Mouse (Mus musculus): ENCODE measurements around the gene Mei1.

Mei1 gene

GRCm38 (mm10) chr15:82150042-82150441 lies 80.2 kb downstream of the Mei1 start:
- DNase-seq (ENCODE audit: low spot score in 2 of 2): no peak

GRCm38 (mm10) chr15:82151176-82151575 lies 81.4 kb downstream of the Mei1 start:
- DNase-seq (ENCODE audit: low spot score in 2 of 2): no peak

DNA sequence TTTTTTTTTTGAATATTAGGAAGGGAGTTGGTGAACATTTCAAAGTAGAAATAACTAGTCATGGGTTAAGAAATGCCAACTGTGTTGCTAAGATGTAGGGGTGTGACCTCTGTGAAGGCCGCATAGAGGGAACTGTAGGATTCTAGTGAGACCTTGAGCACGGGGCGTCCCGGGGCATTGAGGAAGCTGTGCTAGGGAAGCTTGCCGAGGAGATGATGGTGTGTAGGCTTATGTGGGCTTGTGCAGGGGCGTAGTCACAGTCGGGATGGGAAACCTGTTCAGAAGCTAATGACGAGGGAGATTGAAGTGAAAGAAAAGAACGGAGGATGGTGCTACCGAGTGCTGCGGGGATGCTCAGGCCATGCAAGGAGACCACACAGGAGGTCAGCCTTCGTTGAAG lies 82.2 kb downstream of the Mei1 start:
- no peak for DNase-seq (ENCODE audit: low spot score in 2 of 2)

GRCm38 (mm10) chr15:82152435-82152834 lies 82.6 kb downstream of the Mei1 start:
- DNase-seq (ENCODE audit: low spot score in 2 of 2): no peak

GRCm38 (mm10) chr15:82156298-82156697 lies 86.5 kb downstream of the Mei1 start:
- DNase-seq (ENCODE audit: low spot score in 2 of 2): no peak

- no peak for DNase-seq (ENCODE audit: low spot score in 2 of 2)
Observed at GRCm38 (mm10) chr15:82156902-82157301, 87.1 kb downstream of the Mei1 start.

DNA sequence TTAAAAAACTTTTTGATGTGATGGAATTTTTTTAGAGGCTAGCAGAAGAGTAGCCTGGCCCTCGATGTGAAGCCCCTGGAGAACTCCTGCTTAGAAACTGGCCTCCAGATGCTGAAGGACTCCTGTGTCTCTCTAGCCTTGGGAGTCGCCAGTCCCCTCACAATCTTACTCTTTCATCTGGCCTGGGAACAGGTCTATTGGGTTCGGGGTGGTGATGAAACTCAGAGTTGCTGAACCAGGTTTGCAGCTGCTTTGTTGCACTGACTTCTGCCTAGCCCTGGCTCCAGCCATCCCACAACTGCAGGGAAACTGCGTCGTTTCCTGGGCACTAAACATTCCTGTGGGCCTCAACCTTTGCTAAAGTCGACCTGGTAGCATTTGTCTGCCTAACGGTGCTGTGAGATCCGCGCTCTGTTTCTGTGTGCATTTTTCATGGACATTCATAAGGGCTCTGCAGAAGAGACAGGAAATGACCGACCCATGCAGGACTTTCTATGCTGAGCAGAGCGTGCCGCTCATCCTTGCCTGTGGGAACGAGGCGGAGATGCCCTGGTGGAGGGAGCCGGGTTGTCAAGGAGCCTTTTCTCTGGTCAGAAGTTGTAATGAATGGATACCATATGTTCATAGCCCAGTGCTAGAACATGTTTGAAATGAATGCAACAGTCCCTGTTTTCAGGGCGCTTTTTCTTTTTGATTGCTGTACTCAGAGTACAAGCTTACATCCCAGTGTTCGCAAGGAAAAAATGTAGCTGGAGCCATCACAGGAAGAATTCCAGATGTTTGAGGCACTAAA lies 88.6 kb downstream of the Mei1 start:
- DNase-seq (ENCODE audit: low spot score in 2 of 2): no peak

DNA sequence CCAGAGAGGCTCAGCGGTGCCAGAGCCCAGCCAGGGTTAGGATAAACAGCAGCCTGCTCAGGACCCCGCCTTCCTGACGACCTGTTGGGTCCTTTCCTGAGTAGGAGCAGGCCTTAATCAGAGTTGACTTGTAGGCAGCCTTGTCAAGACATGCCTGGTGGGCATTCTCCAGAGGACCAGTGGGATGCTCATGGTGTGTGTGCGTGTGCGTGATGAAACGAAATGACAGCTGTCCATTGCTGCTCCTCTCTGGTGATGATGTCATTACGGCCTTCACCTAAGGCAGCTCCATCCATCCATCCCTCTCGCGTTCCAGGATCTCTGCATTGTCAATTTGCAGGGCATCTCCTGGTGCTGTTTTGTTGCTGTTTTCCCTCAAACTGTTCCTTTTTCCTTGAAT lies 89.7 kb downstream of the Mei1 start:
- DNase-seq (ENCODE audit: low spot score in 2 of 2): no peak

DNA sequence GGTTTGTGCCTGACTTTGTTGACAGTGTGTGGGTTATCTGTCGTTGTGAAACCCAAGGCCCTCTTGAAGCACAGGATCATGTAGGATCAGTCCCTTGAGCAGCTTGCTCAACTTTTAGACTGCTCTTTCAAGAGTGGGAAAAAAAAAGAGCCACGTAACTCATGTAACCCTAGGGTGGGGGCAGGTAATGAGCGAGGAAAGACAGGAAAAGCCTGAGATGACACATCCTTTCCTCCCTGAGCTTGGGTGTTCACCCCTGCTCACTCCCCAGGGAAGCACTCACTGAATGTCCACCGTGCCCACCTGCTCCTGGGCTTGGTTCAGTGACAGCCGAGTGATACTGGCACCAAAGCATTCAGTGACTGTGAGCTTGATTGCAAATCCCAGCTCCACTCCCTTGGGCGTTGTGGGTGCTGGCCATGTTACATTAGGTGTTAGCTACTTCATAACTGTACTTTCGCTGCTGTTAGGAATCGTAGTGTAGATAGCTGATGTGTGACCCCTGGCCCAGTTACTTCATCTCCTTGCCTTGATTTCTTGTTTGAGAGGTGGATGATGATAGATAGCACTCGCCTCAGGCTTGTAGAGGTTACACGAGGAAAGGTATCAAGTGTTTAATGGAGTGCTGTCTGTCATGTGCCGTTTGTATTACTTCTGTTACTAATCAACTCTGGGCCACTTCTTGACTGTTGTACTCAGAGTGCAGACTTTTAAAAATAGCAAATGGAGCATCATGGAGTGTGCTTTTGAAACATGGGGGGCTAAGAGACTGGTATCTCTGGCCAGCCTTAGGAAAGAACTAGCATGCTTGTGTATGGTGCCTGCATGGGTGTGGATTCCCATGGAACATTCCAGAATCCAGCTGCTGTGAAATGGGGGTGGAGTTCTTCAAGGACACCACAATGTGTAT lies 91.2 kb downstream of the Mei1 start:
- DNase-seq (ENCODE audit: low spot score in 2 of 2): no peak

DNA sequence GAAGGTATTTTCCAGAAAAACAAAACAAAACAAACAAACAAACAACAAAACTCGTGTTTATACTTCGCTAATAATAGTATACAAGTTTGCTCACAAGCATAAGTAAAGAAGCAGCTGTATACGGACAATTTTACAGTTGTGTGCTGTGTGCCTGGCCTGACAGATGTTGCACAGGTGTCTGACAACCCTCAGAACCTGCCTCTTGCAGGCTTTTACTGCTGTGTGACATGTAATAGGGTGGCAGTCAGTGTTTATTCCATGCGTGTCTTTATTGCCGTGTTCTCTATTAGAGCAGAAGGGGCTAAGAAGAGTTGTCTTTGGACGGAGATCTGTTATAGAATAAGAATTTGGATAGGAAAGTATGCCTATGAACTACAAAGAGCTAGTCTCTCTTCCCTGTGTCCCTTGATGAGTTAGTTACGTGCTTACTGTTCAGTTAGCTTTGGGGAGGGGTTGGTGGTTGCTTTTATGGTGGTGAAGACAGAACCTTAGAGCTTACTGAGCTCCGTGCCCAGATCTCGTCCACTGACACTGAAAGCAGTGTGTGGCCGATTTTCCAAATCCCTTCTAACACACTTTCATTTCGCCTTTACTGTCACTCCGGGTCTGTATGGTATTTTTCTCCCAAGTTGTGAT lies 92.3 kb downstream of the Mei1 start:
- no peak for DNase-seq (ENCODE audit: low spot score in 2 of 2)

GRCm38 (mm10) chr15:82163356-82164060 lies 93.7 kb downstream of the Mei1 start:
- no peak for DNase-seq (ENCODE audit: low spot score in 2 of 2)

DNA sequence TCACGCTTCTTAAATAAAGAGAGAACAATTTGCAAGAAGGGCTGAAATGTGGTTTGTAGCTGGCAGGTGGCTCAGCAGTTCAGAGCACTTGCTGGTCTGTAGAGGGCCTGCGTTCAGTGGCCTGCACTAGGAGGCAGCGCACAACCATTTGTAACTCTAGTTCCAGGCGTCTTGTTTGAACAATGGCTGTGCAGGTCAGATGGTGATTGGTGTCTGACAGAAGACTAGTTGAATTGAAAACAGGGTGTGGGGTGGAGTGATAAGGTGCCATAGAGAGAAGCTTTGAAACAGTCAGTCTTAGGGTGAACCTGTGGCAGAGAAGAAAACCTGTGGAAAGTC lies 94.2 kb downstream of the Mei1 start:
- DNase-seq (ENCODE audit: low spot score in 2 of 2): no peak

DNA sequence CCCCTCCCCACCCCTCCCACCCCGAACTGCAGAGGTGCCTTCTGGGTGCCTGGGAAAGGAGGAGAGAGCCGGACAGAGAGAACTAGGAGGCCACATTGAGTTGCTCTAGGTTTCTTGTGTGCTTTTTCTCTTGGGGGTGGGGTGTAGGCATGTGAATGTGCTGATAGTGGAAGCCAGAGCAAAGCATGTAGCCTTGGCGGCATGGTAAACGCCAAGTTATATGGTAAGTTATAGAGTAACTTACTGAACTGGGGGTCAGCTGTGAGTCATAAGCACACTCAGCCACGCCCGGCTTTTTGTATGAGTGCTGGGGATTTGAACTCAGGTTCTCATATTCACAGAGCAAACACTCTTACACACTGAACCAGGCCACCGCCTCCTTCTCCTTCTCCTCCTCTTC lies 94.7 kb downstream of the Mei1 start:
- DNase-seq (ENCODE audit: low spot score in 2 of 2): no peak

DNA sequence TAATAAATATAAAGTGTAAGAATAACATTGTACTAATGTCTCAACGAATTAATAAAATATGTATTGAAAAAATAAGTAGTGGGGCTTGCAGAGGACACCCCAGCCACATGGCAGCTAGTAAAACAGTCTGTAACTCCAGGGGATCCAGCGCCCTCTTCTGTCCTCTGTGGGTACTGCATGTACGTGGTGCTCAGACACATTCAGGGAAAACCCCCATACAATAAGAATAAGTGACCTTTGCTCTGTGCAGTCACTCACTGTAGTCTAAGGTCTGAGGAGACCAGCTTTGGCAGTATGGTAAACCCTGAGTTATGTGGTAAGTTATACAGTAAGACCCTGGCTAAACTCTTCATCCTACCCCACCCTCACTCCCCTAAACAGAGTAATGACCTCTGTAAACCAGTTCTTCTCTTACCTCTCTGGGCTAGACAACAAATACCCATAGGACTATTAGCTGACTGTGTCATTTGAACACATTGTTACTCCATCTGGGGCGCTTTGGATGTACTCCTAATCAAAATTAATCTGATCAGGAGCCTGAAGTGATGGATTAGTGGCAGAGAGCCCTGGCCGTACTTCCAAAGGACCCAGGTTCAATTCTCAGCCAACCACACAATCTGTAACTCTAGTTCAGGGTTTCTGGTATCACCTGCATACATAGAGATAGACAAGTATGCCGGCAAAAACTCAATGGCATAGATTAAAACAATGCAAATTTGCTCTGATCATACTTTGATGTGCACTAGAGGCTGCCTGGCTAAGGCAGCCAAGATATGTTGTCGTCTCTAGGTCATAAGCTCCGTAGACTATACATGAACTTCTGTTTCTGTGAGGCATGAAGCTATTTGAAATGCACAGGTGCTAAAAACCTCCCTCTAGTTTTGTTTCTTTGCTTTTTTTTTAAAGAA lies 95.8 kb downstream of the Mei1 start:
- peak; percentile 73 to 80 for DNase-seq (ENCODE audit: low spot score in 2 of 2)

DNA sequence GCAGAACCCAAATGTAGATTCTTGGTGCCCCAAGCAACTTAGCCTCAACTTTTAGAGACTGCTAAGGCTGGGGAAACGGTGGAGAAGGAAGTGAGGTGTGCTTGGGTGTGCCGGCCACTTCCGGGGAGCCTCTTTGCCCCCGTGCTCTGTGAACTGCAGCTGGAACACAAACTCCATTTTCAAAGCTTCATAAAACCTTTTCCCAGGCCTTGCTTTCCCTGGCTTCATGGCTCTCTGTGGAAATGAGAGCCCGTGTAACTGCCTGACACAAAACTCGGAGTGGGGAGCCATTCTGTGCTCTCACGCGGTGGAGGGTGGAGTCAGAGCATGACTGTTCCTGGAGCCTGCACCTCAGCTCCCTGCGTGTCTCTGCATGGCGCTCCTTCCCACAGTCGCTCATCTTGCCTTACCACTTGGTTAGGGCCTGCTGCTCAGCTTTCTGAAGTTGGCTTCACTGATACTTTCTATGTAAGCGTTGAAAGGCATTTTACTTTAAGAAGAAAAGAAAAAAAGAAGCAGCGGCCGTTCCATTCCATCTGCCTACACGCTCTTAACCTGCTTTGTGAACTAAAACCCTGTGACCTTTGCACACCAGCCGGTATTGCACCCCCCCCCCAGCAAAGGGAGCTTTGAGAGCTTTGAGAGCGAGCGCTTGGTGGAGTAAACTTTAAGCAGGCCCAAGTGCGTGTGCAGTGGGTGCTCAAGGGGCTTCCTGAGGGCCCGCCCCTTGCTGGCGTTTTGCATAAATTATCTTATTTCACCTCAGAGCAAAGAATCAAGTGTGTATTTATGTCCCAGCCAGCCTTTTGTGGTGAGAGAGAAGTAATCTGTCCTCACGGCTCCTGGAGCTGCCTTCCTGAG lies 96.7 kb downstream of the Mei1 start:
- DNase-seq (ENCODE audit: low spot score in 2 of 2): no peak

GRCm38 (mm10) chr15:82167201-82168168 lies 97.7 kb downstream of the Mei1 start:
- no peak for DNase-seq (ENCODE audit: low spot score in 2 of 2)

DNA sequence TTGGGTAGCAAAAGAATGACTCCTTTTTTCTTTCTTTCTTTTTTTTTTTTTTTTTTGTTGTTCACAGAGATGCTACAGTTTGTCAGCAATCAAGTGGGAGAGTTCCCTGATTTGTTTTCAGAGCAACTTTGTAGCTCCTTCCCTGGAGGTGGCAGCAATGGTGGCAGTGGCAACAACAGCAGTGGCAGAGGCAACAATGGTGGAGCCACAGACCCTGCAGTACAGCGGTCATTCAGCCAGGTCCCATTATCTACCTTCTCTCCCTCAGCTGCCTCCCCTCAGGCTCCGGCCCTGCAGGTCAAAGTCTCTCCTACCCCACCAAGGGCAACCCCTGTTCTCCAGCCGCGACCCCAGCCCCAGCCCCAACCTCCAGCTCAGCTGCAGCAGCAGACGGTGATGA lies 99.9 kb downstream of the Mei1 start:
- DNase-seq (ENCODE audit: low spot score in 2 of 2): no peak

DNA sequence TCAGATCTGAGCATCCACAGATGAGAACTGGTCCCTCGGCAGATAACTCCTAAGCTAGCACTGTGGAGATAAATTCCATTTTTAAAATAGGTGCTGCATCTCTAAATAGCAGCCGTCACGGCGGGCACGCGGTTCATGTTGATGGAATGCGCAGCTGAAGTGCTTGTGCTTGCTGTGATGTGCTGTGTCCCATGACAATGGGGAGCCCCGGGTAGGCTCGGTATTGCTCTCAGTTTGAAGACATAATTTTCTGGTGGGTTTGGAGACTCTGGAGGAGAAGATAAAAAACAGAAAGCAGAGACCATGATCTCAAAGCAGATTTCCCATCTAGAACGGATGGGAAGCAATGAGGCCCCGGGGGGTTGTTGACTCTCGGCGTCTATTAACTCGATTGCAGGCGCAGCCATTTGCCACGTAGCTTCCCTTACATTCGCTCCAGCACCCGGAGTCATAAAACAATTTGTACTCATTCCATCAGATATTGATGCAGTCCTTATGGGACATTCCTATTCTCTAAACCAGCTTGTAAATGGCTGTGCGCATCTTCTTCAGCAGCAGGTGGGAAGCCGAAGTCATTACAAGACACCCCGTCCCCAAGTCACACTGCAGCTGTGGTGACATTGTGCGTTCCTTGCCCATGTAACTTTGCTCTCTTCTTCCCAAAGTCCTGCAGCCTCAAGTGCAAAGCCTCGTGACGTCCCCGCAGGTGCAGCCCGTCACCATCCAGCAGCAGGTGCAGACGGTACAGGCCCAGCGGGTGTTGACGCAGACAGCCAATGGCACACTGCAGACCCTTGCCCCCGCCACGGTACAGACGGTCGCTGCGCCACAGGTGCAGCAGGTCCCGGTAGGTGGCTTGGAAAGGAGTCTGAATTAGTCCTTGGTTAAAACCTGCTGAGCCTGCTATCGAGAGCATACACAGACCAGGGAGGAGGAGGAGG lies 100.9 kb downstream of the Mei1 start:
- no peak for DNase-seq (ENCODE audit: low spot score in 2 of 2)
